Mouse (Mus musculus): ENCODE data around the gene F13b. TPM values are rescaled to one million over a fixed set of nuclear protein-coding genes. Genes with fewer than 3 reads are reported as not detected.

The F13b gene
- polyA plus RNA-seq (2015; fragmentation: Nextera tagmentation; extraction: Ambion mirVana): 2.7 and 2.8 TPM in 2 replicates

DNA sequence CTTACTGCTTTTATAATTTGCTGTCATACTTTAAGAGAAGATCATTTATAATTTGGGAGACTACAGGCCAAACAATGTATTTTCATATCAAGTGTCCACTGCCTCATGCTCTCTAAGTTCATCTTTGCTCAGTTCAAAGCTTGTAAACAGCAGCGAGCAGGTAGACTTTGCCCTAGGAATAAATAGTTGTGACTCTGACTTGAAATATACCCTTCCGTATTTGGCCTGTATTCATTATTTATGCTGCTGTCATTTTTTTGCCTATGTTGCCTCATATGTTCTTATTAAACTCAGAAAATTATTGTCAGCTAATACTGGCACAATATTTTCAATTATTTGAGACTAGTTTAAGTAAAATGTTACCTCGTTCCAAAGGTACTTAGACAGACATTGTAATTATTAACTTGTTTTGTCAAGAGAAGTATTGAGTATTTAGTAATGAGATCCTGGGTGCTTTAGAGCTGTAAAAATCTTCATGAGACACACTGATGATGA is at the start of gene F13b:
Gene F13b (plus strand): TSS at position 445 of the 495 bp plus-strand sequence.

DNA sequence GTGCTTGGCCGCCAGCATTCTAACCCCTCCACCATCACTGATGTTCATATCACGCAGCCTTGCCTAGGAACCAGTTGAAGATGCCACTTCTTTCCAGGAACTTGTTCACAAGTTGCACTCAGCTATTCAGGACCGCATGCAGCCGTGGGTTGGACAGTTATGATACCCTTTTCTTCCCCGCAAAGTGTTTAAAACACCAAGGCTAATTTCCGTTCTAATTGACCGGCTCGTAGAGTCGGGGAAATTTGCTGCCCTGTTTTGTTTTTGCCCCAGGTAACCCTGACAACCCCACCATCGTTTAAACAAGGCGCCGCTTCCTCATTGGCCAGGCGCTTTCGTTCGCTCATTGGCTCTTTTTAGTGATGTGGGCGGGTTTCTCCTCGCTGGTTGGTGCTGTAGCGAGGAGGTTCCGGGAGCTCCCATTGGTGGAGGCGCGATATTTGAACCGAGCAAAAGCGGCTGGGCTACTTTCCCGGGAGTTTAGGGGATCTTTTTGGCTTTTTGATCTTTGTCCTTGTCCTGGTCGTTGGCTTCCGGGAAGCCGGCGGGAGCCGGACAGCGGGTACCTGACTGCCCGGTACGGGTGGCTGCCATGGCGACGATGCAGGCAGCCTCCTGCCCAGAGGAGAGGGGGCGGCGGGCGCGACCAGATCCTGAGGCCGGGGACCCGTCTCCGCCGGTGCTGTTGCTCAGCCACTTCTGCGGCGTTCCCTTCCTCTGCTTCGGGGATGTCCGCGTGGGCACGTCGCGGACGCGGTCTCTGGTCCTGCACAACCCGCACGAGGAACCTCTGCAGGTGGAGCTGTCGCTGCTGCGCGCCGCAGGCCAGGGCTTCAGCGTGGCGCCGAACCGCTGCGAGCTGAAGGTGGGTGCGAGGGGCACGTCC is 46.9 kb upstream of the F13b start, which contains the start of gene Aspm:
Gene Aspm (plus strand): TSS at position 433 of the 886 bp plus-strand sequence.

DNA sequence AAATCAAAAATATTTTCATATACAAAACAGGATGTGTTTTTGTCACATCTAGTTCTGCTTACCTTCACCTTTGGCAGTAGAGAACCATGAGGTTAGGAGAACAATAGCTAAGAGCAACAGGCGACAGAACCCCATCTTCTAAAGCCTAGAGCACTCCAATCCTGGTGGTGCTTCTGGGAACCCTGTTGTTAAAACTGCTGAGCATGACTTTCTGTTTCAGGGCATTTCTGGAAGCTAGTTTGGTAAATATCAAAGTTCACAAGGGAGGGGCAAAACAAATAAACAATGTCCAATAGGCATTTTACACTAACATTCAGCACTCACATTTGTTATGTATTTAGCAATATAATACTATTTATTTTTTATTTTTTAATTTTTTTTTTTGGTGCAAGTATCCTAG is 58.5 kb downstream of the F13b start, which contains the start of gene Cfhr1:
Gene Cfhr1 (minus strand): TSS at position 249 of the 400 bp plus-strand sequence.

Other genes starting within 250 kb of the F13b start
- 0.11 and 0.17 TPM in 2 replicates for gene Crb1, start 124.6 kb upstream of the F13b start, polyA plus RNA-seq (2015; fragmentation: Nextera tagmentation; extraction: Ambion mirVana)
- gene Zbtb41, start 79.4 kb upstream of the F13b start, polyA plus RNA-seq (2015; fragmentation: Nextera tagmentation; extraction: Ambion mirVana): 3.1 and 4.7 TPM in 2 replicates
- 3.3 and 3.5 TPM in 2 replicates for gene Aspm, start 46.9 kb upstream of the F13b start, polyA plus RNA-seq (2015; fragmentation: Nextera tagmentation; extraction: Ambion mirVana)
- gene Cfhr1, start 58.6 kb downstream of the F13b start, polyA plus RNA-seq (2015; fragmentation: Nextera tagmentation; extraction: Ambion mirVana): 1.0 and 1.2 TPM in 2 replicates

All from adrenal gland, postnatal 0 days (tissue).